Mouse (Mus musculus) urinary bladder, postnatal 36 days (tissue): ENCODE results near the gene Ccdc85c.

Source experiments
- DNase-seq, 2 experiments: peaks; one replicate each; pipeline ENCODE4 v3.0.0; 2022; ENCODE audit warnings: low spot score in 2 of 2, mixed read lengths in 1 of 2

Ccdc85c gene

DNA sequence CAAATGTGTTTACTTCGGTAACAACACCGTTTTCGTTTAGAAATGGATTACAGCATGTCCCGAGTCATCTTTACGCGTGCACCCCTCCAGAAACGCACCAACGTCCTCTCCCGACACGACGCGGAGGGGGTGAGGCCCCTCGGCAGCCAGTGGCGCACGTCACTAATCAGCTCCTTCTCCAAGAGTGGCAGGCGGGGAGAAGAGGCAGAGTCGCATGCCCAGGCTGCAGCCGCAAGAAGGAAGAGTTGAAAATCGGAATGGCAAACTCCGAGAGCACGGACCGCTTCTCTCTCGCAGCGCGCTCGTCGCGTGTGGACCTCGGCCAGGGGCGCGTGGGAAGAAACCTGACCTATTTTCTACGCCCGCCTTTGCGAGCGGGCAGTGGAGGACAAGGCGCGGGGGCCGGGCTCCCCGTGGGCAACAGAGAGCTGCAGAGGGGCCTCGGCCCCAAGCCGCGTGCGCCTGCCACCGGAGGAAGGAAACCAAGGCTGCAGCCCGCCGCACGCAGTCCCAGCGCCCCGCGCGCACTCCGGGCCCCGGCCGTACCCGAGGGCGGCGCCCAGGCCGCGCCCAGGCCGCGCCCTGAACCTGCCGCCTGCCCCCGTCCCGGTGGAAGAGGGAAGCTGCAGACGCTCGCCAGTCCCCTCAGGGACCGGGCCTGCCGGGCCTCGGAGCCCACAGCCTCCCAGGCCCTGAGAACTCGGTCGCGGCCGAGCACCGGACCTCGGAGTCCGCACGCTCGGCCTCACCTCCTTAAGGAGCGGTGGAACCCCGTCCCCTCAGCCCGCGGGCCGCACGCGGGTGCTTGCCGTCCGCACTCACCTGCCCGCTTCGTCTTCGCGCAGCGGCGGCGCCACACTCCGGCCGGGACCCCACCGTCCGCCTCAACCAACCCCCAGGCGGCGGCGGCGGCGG lies 96.6 kb downstream of the Ccdc85c start:
- peak; percentile 33 to 35 for DNase-seq

DNA sequence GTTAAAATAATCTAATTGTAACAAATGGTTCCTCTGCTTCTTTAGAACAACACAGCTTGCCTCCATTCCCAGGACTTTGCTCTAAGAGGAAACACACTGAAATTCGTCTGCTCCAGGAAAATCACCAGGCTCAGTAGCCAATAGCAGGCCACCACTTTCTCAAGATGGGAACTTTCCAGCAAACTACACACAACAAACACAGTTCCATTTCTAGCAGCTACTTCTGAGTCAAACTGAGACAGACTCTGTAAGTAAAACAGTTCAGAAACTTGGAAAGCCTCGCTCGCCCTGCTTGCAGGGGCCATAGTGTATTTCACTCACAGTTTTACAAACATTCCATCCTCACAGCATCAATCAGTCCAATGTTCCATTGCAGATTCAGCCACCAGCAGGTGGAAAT lies 98.9 kb downstream of the Ccdc85c start:
- DNase-seq, result no peak

DNA sequence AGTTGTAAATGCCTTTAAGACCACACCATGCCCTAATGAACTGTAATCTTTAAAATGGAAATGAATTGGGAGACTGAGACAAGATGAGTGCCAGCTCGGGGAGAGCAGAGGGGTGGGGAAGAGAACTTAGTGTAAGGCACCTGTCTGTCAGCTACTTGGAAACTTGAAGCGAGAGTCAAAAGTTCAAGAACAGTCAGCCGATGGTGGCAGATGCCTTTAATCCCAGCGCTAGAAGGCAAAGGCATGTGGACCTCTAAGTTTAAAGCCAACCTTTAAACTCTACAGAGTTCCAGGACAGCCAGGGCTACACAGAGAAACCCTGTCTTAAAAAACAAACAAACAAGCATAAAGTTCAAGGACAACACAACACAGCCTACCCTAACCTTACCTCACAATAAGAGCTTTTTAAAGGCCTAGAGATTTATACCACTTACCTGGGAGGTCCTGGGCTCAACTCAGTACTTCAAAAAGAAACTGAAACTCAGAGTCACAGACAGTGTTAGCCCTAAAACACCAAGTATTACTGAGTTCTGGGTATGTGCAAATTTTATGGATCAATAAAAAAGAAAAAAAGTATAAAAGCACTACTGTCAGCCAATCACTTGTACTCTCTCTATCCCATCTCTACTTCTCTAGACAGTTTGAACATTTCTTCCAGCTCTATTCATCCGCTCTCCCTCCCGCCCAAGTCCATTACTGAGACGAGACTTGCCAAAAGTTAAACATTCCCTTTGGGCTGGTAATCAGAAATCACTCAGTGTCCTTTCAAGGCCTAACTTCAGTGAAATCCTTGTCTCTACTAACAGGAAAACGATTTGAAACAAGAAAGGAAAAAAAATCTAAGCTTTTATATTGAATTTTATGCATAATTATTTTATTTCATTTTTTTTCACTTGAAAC lies 100.4 kb downstream of the Ccdc85c start:
- DNase-seq, result no peak

DNA sequence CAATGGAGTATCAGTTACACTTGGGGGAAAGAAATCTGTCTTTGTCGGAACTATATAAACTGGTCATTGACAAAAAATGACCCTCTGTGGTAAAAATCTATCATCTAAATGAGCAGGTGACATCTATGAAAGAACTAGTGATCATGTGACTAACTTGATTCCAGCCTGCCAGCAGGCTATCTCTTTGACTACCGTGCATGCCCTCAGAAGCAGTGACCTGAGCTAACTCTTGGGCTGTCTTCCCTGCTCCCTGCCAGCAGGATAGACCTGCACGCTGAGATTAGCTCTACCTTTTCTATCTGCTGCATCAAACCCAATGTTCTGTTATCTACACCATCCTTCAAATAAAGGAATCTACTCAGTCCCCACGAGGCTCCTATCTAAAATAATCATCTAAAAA lies 102.6 kb downstream of the Ccdc85c start:
- no peak for DNase-seq

DNA sequence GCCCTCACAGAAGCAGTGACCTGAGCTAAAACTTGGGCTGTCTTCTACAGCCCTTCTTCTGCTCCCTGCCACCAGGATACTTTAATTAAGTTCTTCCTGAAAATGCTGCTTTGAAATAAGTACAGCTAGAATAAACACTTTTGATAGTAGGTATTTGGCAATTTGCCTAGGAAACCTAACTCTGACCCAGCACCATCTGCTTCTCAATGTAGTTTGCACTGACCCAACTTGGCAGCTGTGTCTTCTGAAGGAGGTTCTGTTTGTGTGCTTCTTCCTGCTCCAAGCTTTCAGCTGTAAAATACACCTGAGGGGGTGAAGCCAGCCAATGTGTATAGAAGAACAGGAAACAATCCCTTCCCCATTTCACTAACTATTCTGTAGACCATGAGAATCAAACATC lies 103.9 kb downstream of the Ccdc85c start:
- DNase-seq, result no peak

DNA sequence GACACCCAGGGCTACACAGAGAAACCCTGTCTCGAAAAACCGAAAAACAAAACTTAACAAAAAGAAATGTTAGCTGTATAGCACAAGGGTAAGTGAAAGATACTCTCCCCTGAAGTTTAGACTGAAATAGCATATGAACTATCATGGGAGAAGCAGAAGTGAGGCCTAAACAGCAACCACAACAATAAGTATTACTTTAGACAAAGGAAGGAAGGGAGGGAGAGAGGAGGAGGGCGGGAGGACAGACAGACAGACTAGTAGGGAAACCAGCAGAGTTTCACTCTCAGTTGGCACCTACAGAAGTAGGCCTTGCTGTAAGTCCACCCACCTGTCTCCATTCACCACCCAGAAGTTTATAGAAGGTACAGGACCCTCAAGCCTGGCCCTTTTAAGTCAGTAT lies 104.8 kb downstream of the Ccdc85c start:
- DNase-seq, result no peak

DNA sequence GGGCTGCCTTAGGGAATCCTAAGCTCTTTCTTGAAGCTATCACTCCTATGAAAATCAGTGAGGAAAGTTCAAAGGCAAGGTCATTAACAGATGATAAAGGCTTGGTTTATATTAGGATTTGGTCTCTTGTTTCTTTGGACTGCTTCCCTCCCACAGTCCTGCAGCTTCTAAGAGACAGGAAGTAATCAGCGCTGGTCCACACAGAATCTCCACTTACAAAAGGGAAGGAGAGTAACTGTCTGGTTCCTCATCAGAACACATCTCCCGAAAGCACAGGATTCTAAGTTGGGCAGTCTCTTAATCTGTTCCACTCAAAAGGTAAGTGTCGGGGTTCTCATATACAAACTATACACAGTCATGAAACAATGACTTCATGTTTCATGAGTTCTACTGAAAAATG lies 106.3 kb downstream of the Ccdc85c start:
- DNase-seq, result no peak

DNA sequence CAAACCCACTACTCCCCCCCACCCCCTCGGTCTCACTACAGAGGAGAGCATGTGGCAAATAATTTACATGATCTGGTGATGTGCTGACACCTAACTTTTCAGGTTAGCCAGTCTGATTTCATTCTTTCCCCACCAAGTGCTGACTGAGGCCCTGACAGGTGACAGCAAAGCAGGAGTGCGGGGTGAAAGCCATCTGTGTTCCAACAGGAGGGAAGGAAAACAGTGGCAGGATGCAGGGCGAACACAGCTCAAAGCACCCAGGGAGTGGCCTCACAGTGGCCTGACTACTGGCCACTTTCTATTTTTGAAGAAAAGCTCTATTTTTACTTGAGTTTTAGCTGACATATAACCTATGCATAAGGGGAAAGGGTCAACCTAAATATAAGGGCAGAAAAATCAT lies 111.5 kb downstream of the Ccdc85c start:
- no peak for DNase-seq

DNA sequence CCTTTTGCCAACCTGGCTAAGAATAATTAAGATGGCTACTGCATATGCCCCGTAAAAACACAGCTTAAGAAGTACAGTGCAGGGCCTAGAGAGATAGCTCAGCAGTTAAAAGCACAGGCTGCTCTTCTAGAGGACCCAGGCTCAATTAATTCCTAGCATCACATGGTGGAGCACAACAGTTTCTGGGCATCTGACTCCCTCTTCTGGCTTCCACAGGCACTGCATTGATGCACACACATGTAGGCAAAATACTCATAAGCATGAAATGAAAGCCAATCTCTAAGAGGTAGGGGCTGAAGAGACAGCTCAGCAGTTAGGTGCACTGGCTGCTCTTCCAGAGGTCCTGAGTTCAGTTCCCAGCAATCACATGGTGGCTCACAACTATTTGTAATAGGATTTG lies 113.2 kb downstream of the Ccdc85c start:
- no peak for DNase-seq

DNA sequence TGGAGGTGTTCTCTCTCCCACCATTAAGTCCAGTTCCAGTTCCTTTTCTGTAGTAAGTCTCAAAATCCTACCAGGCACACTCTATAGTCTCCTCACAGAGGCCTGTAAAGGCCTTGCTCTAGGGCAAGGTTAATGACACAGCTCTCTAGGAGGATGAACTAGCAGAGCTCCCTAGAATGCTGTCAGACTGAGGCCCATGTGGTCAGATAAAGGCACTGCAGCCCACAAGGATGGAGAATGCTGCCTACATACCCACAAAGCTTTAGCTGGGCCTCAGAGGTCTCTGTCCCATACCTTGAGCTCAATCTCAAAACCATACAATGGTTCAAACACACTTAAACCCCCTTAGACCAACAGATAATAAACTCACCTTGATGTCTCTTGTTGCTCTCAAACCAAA lies 115.4 kb downstream of the Ccdc85c start:
- DNase-seq, result no peak
